Mouse (Mus musculus) WW6 (cell line): ENCODE measurements around the gene Adk.

Experiments
- DNase-seq: peaks from one replicate; pipeline ENCODE4 v3.0.0-alpha.2; 2013; ENCODE audit warnings: low read depth, low spot score

The Adk gene

GRCm38 (mm10) chr14:21433415-21433814, 381.0 kb downstream of the Adk start:
- DNase-seq: no peak

DNA sequence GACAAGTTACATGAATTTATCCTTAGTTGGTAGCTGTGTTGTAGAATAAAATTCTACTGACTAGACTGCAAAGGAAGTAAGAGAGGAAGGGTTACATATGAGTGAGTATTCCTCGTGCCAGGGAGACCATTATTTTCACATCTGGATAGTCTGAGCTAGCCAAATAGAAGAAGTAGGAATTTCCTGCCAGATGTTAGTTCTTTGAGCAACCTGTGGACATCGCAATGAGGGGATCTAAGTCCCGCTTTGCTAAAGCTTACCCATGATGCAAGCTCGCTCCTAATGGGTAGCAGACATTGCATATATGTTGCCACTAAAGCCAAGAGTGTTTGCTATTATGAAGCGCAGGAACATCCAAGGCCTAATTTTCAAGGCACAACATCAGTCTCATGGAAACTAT, 381.6 kb downstream of the Adk start:
- DNase-seq: no peak

- DNase-seq: no peak
Measured at GRCm38 (mm10) chr14:21434686-21435085, 382.3 kb downstream of the Adk start.

DNA sequence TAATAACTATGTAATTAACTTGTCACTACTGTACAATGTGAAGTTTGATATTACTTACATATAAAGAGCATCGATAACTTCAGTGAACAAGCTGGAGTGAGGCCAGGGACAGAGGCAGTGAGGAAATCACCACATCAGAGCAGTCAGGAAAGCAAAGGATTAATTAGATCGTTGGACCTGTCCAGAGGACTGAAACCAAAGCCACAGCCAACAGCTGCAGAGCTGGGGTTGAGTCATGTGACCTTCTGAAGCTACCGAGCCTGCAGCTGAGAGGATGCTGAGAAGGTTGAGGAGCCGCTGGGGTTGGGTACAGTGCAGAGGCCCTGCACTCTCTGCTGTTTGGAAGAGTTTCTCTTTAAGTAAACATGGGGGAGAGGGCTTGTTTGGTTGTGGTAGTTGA, 387.4 kb downstream of the Adk start:
- no peak for DNase-seq

DNA sequence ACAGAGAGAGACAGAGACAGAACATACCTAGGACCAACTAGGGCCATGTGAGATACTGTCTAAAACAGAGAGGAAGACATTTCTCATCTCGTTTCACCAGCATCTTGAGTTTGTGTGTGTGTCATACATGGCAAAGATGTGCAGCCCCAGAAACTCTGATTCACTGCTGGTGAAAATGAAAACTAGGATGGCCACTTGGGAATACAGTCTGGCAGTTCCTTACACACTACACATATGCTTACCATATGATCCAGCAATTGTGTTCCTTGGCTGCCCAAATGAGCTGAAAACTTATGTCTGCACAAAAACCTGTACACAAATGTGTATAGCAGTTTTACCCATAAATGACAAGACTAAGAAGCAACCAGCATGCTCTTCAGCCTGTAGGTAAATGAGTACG, 388.2 kb downstream of the Adk start:
- no peak for DNase-seq

GRCm38 (mm10) chr14:21441772-21442533, 389.6 kb downstream of the Adk start:
- DNase-seq: no peak

- DNase-seq: no peak
Measured at GRCm38 (mm10) chr14:21452581-21452980, 400.2 kb downstream of the Adk start.

DNA sequence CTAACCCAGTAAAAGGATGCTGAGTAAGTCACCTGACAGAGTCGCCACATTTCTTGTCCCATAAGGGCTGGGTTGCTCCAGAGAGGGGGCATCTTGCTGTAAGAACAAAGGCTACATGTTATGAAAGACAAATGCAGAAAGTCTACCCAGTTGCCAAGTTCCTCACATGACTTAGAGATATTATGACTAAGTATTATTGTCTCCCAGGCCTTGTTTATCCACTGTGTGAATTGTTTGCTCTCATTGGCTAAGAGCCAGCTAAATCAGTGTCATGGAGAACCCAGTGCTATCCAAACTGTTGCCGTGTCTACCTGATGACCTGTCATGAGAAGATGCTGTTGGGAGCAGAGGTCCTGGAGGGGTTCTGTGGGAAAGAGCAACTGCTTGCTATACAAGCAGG, 401.5 kb downstream of the Adk start:
- DNase-seq: no peak

DNA sequence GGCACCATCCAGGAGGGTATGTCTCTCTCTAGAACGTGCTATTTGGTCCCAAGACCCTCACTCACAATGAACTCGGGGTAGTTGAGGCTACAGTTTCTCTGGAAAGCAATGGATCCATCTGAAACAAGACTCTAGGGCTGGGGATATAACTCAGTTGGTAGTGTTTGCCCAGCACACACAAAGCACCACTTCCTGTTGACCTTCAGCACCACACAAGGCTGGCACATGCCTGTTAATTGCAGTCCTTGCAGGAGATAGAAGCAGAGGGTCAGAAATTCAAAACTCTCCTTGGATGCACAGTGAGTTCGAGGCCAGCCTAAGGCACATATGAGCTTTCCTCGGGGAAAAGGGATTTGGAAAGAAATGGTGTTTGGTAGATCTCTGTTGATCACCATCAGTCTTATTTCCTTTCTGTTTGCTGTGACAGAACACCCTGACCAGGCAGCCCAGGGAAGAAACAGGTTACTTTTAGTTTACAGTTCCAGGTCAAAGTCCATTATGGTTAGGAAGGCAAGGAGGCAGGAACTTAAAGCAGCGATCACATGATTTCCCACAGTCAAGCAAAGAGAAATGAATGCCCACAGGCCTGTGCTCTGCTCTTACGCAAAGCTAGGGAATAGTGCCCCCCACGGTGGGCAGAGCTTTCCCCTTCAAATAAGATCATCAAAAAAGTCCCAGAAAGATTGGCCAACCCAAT, 403.4 kb downstream of the Adk start:
- DNase-seq: no peak

DNA sequence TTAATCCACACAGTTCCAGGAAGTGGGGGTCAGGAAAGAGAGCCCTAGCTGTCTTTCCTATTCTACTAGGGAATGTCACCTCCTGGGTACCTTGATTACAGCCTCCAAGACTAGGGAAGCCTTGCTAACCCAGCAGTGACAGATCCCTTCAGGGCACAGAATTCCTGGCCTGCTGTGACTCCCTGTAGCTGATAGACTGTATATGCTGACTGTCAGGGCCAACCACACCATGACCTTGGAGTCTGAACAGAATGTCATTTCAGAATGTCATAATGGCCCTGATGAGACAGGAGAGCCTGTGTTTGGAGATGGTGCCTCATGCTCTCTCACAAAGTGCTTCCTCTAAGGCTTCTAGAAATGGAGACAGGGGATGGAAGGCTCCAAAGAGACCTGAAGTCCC, 404.2 kb downstream of the Adk start:
- no peak for DNase-seq

DNA sequence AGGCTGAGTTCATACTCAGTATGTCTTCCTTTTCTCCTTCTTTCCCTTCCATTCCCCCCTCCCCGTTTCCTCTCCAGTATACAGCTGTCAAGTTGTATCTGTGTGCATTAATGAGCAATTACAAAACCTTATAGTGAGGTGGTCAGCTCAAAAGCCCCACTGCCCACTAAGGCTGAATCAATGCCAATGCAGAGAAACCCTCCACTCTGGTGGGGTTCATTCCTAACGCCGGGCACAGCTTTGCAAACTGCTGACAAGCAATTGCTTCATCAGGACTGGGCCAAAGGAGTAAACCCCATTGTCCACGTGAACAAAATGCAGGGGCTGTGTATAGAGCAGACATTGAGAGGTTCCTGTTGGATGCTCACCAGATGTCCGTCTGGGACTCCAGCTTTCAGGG, 405.5 kb downstream of the Adk start:
- no peak for DNase-seq

DNA sequence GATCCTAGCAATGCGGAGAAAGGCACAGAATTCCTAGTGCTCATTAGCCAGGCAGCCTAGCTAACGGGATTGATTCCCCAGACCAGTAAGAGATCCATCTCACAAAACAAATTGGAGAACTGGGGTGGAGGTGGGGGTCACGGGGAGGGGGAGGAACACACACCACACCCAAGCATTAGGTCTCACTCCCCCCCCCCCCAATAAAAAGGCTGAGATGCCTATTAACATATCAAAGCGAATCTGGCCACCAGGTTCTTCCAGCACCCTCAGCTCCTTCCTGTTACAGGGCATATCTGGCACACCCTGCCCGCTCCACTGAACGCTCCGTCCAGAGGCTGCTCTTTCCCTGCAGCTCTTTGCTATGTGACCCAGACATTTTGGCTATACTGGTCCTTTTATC, 406.3 kb downstream of the Adk start:
- DNase-seq: no peak

- no peak for DNase-seq
Measured at GRCm38 (mm10) chr14:21459163-21459562, 406.8 kb downstream of the Adk start.

DNA sequence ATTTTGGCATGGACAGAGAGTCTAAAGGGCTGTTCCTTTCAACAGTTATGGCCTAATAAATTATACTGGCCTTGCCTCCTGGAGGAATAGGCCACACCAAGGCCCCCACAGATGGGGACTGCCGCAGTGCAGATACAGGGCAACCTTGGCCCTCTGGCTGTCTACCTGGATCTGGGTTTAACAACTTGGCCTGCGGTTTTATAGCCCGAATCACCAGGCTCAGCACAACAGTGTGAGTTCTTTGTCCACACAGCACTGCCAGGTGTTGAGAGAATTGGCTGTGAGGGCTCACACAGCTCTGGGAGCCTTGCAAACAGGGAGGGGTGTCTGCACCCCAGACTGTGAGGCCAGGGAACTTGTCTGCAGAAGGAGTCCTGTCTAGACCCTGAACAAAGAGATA, 410.0 kb downstream of the Adk start:
- no peak for DNase-seq

GRCm38 (mm10) chr14:21463117-21463712, 410.8 kb downstream of the Adk start:
- no peak for DNase-seq

DNA sequence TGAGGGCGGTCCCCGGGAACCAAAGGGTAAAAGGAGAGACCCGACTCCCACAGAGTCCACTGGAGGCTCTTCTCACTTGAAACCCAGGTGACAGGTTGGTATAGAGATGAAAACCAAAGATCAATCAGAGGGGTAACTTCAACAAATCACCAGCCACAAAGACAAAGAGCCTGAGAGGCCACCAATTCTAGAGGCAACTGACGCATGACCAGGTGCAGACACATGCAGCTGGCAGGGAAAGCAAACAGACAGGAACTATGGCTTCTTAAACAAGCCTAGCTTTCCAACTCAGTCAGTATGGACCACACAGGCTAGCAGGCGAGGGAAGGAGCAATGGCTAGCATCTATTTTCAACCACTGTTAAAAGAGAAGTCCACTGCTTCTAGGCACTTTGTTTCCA, 418.0 kb downstream of the Adk start:
- no peak for DNase-seq

DNA sequence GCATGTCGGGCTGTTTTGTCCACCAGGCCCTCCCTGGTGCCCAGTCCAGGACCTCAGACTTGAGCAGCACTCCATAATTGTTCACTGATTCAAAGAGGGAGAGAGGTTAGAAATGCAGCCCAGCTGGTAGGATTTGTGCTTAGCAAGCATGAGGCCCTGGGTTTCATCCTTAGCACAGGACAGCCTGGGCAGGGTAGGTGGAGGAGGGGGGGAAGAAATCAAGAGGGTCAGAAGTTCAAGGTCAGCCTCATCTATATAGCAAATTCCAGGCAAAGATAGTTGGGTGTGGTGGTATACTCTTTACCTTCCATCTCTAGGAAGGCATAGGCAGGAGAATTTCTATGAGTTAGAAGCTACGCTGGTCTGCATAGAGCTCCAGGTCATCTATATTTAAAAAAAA, 419.6 kb downstream of the Adk start:
- DNase-seq: no peak

GRCm38 (mm10) chr14:21474593-21475132, 422.3 kb downstream of the Adk start:
- peak; percentile 75 for DNase-seq

GRCm38 (mm10) chr14:21477181-21477580, 424.8 kb downstream of the Adk start:
- no peak for DNase-seq

DNA sequence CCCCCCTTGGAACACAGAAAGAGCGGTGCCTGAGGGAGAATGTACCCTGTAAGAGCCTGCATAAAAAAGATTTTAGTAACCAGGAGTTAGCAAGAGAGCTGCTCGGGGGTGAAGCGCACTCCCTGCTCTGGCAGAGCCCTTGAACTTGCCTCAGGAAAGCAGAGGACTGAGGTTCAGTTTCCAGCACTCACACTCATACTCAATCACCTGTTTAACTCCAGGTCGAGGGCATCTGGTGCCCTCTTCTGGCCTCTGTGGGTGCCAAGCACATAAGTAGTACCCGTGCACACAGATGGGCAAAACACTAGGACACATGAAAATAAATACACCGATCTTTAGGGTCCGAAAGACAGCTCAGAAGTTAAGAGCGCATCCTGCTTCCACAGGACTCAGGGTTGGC, 427.2 kb downstream of the Adk start:
- DNase-seq: no peak

DNA sequence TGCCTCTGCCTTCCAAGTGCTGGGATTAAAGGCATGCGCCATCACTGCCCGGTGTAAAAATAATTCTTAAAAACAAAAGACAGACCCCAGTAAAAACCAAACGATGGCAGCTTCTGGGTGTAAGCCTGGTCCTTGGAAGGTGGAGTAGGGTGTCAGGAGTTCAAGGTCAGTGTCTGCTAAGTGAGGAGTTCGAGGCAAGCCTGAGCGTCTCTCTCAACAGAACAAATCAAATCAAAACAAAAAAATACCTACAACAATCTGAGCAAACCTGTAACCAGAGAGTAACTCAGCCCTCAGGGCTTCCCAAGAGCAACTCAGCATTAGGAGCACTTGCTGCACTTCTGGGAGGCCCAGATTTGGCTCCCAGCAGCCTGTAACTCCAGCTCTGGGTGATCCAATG, 427.8 kb downstream of the Adk start:
- DNase-seq: no peak

- DNase-seq: peak; percentile 60
Measured at GRCm38 (mm10) chr14:21481231-21481630, 428.9 kb downstream of the Adk start, which contains the start of gene Kat6b. Kat6b (plus strand) TSS chr14:21481434.

DNA sequence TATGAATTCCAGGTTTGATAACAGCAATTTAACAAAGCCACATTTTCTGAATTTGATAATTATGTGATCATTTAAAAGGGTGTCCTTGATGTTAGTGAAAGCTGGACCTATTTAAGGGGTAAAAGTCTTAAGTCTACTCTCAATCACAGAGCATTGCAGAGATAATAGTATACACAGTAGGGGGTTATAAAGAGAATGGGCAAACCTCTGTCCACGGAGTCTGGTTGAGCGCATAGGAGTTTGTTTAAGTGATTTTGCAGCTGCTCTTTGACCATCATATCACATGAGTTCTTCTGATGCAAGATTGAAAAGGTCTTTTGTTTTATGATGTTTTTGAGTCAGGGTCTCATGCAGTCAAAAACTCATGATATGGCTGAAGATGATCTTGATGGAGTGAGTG, 431.8 kb downstream of the Adk start:
- no peak for DNase-seq
